Mouse (Mus musculus) C2C12 (cell line): ENCODE data around the gene Ap3d1.

Experiments
- CTCF ChIP-seq: IDR thresholded peaks from one replicate; pipeline ENCODE4 v1.5.1; 2011; ENCODE audit not compliant: control insufficient read depth, insufficient read depth, insufficient read length
- FOSL1 ChIP-seq: IDR thresholded peaks from one replicate; pipeline ENCODE4 v1.8.0; 2011; ENCODE audit warnings: mild to moderate bottlenecking, low read length; ENCODE audit not compliant: poor library complexity, insufficient read depth, severe bottlenecking
- MAX ChIP-seq: IDR thresholded peaks from one replicate; pipeline ENCODE4 v1.6.1; 2011; ENCODE audit warnings: mild to moderate bottlenecking, control low read depth
- MYOG ChIP-seq: IDR thresholded peaks from one replicate; pipeline ENCODE4 v1.6.1; 2011; ENCODE audit not compliant: control insufficient read depth, insufficient read length; ENCODE audit errors: extremely low read depth

DNA sequence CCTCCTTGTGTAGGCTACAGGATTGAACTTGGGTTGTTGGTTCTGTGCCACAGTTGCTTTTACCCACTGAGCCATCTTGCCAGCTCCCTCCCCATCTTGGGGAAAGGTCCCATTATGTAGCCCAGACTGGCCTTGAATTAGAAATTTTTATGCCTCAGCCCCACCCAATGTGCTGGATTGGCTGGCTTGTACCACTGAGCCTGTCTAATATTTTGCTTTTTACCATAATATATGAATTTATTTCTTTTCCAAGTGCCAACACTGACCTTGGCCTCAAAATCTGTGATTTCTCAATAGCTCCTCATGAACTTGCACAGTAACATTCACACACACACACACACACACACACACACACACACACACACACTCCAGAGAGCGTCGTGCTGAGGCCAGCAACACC lies 23.7 kb upstream of the Ap3d1 start:
- TF ChIP-seq CTCF, result no peak
- no peak for TF ChIP-seq MAX
- TF ChIP-seq FOSL1, result no peak
- TF ChIP-seq MYOG, result no peak
